Mouse (Mus musculus): ENCODE data around the gene Ppp4r1.

DNA sequence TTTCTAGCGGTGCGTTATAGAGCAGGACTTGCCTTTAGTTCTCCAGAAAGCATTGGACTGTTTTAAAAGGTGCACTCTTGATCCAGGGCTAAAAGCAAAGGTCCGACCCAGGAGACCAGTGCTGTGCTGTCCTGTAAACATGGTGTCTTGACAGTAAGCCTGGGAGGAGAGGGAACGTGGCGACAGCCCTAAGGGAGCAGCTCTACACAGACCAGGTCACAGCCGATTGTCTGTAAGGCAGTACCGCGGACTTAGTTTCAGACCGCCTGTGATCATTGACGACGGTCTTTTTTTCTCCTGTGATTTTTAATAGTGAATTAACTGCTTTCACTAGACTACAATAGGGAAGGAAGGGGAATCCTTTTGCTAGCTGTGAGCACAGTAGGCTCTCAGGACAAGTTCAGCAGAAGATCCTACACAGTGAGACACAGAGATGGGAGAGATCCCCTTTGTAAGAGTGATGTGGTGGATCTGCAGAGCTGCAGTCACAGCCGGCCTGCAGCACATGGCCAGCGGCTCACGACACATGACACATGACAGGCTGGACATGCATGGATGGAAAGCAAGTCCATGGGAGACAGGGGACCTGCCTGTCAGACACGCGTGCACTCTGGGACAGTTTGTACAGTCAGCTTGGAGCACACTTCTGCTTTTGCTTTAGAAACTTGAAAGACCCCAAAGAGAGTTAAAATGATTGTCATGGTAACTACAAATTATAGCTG lies 44.9 kb downstream of the Ppp4r1 start:
- TF ChIP-seq CTCF (IDR thresholded peaks at IDR 0.05; ENCODE audit: control insufficient read depth, insufficient read depth, low read length) = no peak
- no peak for TF ChIP-seq POLR2A (IDR thresholded peaks at IDR 0.05; ENCODE audit: borderline replicate concordance, control insufficient read depth, low read depth, low read length)

All from bone marrow, adult 2 months (tissue).